ENCODE assay signal across 8 mouse cellular contexts in genomic region chr12:76765354-76765851, GRCm38 (mm10). TPM values are rescaled to one million over a fixed set of nuclear protein-coding genes. Genes with fewer than 3 reads are reported as not detected.
A peak's percentile ranks its signal among the peaks of the same experiment; 100 is the strongest.
DNase-seq lines count a peak whose midpoint lies in the region; ATAC-seq lines count a peak whose summit lies in the region.

TSS of gene Churc1 (plus strand) at chr12:76765538.
TSS of gene Fntb (plus strand) at chr12:76765589.

- H3K4me1 ChIP-seq in hindbrain, embryonic 11.5 days (replicated peaks; ENCODE audit: control insufficient read depth, insufficient read depth, low read length): peaks cover 3% of the 10 kb centered on the region; the same call in 1 of the 2 replicates

- peak within 1 kb of the TSS; percentile 63 for H3K4me3 ChIP-seq in hindbrain, embryonic 11.5 days (ENCODE audit: low read depth, low read length)

- peak; percentile 97 for DNase-seq in MN1 (ENCODE audit: low spot score)
- DNase-seq in cerebellum, adult 9-10 months: peak; percentile 83
- peak; percentile 82 to 88 for DNase-seq in frontal cortex, adult 2 months (ENCODE audit: extremely low spot score in 1 of 2, low spot score in 1 of 2)
- DNase-seq in hindbrain, embryonic 11.5 days (ENCODE audit: low spot score): peak; percentile 97
- DNase-seq in layer of hippocampus, postnatal 10 days (ENCODE audit: low spot score in 2 of 2): peak; percentile 84 to 86
- peak; percentile 97 for DNase-seq in lung, postnatal 10 days
- DNase-seq in ovary, postnatal 36 days (ENCODE audit: low spot score): peak; percentile 81
- DNase-seq in thymus, postnatal 25 days: peak; percentile 95

- H3K36me3 ChIP-seq in hindbrain, embryonic 11.5 days (ENCODE audit: control insufficient read depth, insufficient read depth, low read length): no peaks in the 10 kb centered on the region

- peak within 1 kb of the TSS; percentile 64 for H3K27ac ChIP-seq in hindbrain, embryonic 11.5 days (ENCODE audit: low read depth, low read length)

- no peaks in the 10 kb centered on the region for H3K9me3 ChIP-seq in hindbrain, embryonic 11.5 days (ENCODE audit: control insufficient read depth, low read length)

- peak within 1 kb of the TSS; percentile 47 for H3K4me2 ChIP-seq in hindbrain, embryonic 11.5 days (replicated peaks; ENCODE audit: low read depth, low read length)

- H3K27me3 ChIP-seq in hindbrain, embryonic 11.5 days (ENCODE audit: control insufficient read depth, insufficient read depth, low read length): no peaks in the 10 kb centered on the region

- ATAC-seq in hindbrain, embryonic 11.5 days (ENCODE audit: low FRiP score): peak; percentile 98

- under 1% methylated on average over 31 of the region's 31 CpGs for WGBS in hindbrain, embryonic 11.5 days

- peak within 1 kb of the TSS; percentile 72 for H3K9ac ChIP-seq in hindbrain, embryonic 11.5 days (ENCODE audit: low read depth, low read length)

RNA-seq across cellular contexts. Expression of gene Churc1, which starts in this region (rescaled TPM):
- 93.2 and 103 TPM in 2 replicates for polyA plus RNA-seq in frontal cortex, adult 2 months (2012; rRNA removed)
- polyA plus RNA-seq in hindbrain, embryonic 11.5 days (2014; fragmentation: Nextera tagmentation; extraction: Ambion mirVana): 99.5 and 106 TPM in 2 replicates
- 10 to 100 TPM; 45.2 to 49.4 TPM for total RNA-seq in layer of hippocampus, postnatal 10 days (2021)

RNA-seq across cellular contexts. Expression of gene Fntb, which starts in this region (rescaled TPM):
- 28.4 and 28.9 TPM in 2 replicates for polyA plus RNA-seq in frontal cortex, adult 2 months (2012; rRNA removed)
- 42.5 and 43.5 TPM in 2 replicates for polyA plus RNA-seq in hindbrain, embryonic 11.5 days (2014; fragmentation: Nextera tagmentation; extraction: Ambion mirVana)
- total RNA-seq in layer of hippocampus, postnatal 10 days (2021): 10 to 100 TPM; 23.8 to 23.9 TPM

Comparison
In these comparisons a context has a peak if more than half of its experiments do, and no peak if none do; other contexts are left out.
1. Peak in every context shown above with its lines: DNase-seq, ATAC-seq, H3K4me3 ChIP-seq and H3K27ac ChIP-seq.